Mouse (Mus musculus) limb, embryonic 14.5 days (tissue): ENCODE data around the gene Syce3. TPM values are rescaled to one million over a fixed set of nuclear protein-coding genes. Genes with fewer than 3 reads are reported as not detected.

ENCODE experiments used
- ATAC-seq: fragments of 200-750 bp; cut with Nextera tagmentation; 2 replicates; pipeline ENCODE4 v1.8.0; 2017; ENCODE audit warnings: low read depth, moderate number of reproducible peaks, moderate TSS enrichment; ENCODE audit not compliant: low FRiP score
- DNase-seq: peaks from one replicate; pipeline ENCODE4 v3.0.0-alpha.2; 2015; ENCODE audit warnings: low spot score
- H3K27ac ChIP-seq: fragments of 300-500 bp; sonication (generic); replicated peaks from 2 replicates; pipeline ENCODE4 v1.5.1; 2014; ENCODE audit warnings: low read depth, mild to moderate bottlenecking, low read length, moderate library complexity, mixed read lengths
- H3K27me3 ChIP-seq: fragments of 300-500 bp; sonication (generic); 2 replicates; pipeline ENCODE4 v1.6.1; 2014; ENCODE audit warnings: low read length, mixed read lengths; ENCODE audit not compliant: control insufficient read depth, insufficient read depth
- H3K36me3 ChIP-seq: fragments of 300-500 bp; sonication (generic); 2 replicates; pipeline ENCODE4 v1.6.1; 2014; ENCODE audit warnings: mild to moderate bottlenecking, low read length, moderate library complexity, mixed read lengths; ENCODE audit not compliant: control insufficient read depth, insufficient read depth
- H3K4me1 ChIP-seq: fragments of 300-500 bp; sonication (generic); 2 replicates; pipeline ENCODE4 v1.6.1; 2014; ENCODE audit warnings: antibody characterized with exemption, low read length, mixed read lengths; ENCODE audit not compliant: control insufficient read depth, insufficient read depth
- H3K4me2 ChIP-seq: fragments of 300-500 bp; sonication (generic); replicated peaks from 2 replicates; pipeline ENCODE4 v1.6.1; 2014; ENCODE audit warnings: low read depth, mild to moderate bottlenecking, low read length, moderate library complexity; ENCODE audit not compliant: severe bottlenecking
- H3K4me3 ChIP-seq: fragments of 300-500 bp; sonication (generic); replicated peaks from 2 replicates; pipeline ENCODE4 v1.5.1; 2014; ENCODE audit warnings: low read length
- H3K9ac ChIP-seq: fragments of 300-500 bp; sonication (generic); 2 replicates; pipeline ENCODE4 v1.6.1; 2014; ENCODE audit warnings: mild to moderate bottlenecking, low read depth, low read length, moderate library complexity; ENCODE audit not compliant: severe bottlenecking
- H3K9me3 ChIP-seq: fragments of 300-500 bp; sonication (generic); 2 replicates; pipeline ENCODE4 v1.6.1; 2016; ENCODE audit warnings: low read length; ENCODE audit not compliant: control insufficient read depth
- POLR2A ChIP-seq: fragments of 200-500 bp; IDR thresholded peaks from 2 replicates; pipeline ENCODE4 v1.8.0; 2012; ENCODE audit warnings: inconsistent platforms, mild to moderate bottlenecking, moderate library complexity, borderline replicate concordance; ENCODE audit not compliant: insufficient read depth, insufficient read length; ENCODE audit errors: extremely low read depth
- WGBS: fragments of 180-500 bp; shearing (Covaris S2); extraction: QIAGEN DNeasy Blood & Tissue Kit; methylation state at CpG from one replicate; pipeline ENCODE4 v1.1.7; 2014; 5-methylcytosine and 5-hydroxymethylcytosine counted together
- polyA plus RNA-seq, 2 experiments: library from polyadenylated mRNA; depleted of rRNA in 1 of 2; stranded (reverse) in 1 of 2; unstranded in 1 of 2; fragments of >200 nt; fragmentation: Nextera tagmentation in 1 of 2; extraction: Ambion mirVana in 1 of 2; gene quantifications; 2 replicates each; pipeline versions ENCODE4 v1.2.1 to v1.2.3; 2012 to 2014

Syce3 gene
- polyA plus RNA-seq, 2 experiments, result not detected

DNA sequence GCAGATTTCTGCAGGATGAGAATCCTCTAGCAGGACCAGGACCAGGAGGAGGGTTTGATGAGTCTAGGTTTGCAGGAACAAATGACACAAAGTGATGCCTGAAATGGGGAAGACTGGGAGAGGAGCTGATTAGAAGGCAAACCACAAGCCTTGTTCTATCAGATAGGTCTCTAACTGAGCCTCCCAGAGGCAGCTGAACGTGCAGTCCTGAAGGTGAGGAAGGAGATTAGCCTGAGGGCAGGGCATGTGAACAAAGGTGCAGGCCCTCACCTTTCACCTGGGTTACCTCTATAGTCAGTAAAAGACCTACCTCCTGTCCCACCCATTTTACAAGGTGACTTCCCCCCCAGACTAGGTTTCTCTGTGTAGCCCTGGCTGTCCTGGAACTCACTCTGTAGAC is 10.6 kb downstream of the Syce3 start:
- Histone ChIP-seq H3K9me3 (no peaks in the 10 kb centered on the region), H3K4me1 (no peaks in the 10 kb centered on the region), H3K36me3 (no peaks in the 10 kb centered on the region), H3K4me2 (no peak overlapping the region), H3K4me3 (no peak overlapping the region), H3K27me3 (no peaks in the 10 kb centered on the region), H3K9ac (no peak overlapping the region), H3K27ac (no peak overlapping the region)
- TF ChIP-seq POLR2A, result no peak
- ATAC-seq (no peak), DNase-seq (no peak)
- 30% methylated on average over 1 of the region's 1 CpGs for WGBS

- Histone ChIP-seq H3K9me3 (no peaks in the 10 kb centered on the region), H3K4me3 (no peak overlapping the region), H3K4me1 (no peaks in the 10 kb centered on the region), H3K36me3 (no peaks in the 10 kb centered on the region), H3K27ac (no peak overlapping the region), H3K9ac (no peak overlapping the region), H3K4me2 (no peak overlapping the region), H3K27me3 (no peaks in the 10 kb centered on the region)
- no peak for DNase-seq
- no peak for ATAC-seq
- 74% methylated on average over 2 of the region's 2 CpGs for WGBS
- no peak for TF ChIP-seq POLR2A
These were observed 12.2 kb downstream of the Syce3 start for GRCm38 (mm10) chr15:89398146-89398545.

DNA sequence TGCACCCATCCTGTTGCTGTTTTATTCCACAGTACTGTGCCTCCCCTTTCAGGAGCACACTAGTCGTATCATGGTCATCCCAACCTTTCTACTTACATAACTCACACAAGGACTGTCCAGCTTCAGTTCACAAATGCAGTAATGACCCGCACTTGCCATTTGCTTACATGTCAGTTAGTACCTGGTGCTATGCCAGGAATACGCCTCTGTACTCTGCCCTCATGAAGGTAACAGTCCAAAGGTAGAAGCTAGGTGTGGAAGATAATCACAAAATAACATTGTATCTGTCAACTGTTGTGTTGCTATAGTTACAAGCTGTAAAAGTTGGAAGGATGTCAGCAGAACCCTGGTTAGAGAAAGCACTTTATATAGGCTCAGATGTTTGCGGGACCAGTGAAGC is 13.4 kb downstream of the Syce3 start:
- no peaks in the 10 kb centered on the region for H3K36me3 ChIP-seq
- WGBS, result 84% methylated on average over 4 of the region's 4 CpGs

DNA sequence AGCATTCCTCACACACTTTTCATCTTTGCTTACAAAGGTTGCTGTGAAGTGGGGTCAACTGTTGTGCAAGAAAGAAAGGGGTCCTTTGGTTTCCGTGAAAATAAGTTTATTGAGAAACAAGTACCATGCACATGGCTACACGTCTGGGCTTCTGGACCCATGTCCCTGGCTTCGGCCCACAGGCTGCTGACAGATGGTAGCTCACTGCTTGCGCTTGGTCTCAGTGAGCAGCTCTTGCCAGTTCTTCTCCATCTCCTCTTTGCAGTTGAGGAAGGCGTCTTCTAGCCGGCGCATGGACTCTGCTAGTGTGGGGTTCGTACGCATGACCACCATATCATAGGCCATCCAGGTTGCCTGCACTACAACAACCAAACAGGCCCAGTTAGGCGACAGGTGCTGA is 20.2 kb downstream of the Syce3 start:
- ATAC-seq, result no peak
- no peak overlapping the region for H3K4me3 ChIP-seq
- H3K9me3 ChIP-seq, result no peaks in the 10 kb centered on the region
- no peak for TF ChIP-seq POLR2A
- no peak for DNase-seq
- no peak overlapping the region for H3K9ac ChIP-seq
- no peak overlapping the region for H3K27ac ChIP-seq
- H3K27me3 ChIP-seq, result no peaks in the 10 kb centered on the region
- no peak overlapping the region for H3K4me2 ChIP-seq
- H3K4me1 ChIP-seq, result no peaks in the 10 kb centered on the region; the same call in 1 of the 2 replicates
- 91% methylated on average over 10 of the region's 10 CpGs for WGBS
- no peaks in the 10 kb centered on the region for H3K36me3 ChIP-seq

More for the DNA sequence above, 13.4 kb downstream of the Syce3 start:
- no peak overlapping the region for H3K4me2 ChIP-seq
- no peaks in the 10 kb centered on the region; the same call in 1 of the 2 replicates for H3K4me1 ChIP-seq
- DNase-seq (no peak), ATAC-seq (no peak)
- no peak overlapping the region for H3K27ac ChIP-seq
- no peak overlapping the region for H3K9ac ChIP-seq
- H3K27me3 ChIP-seq, result no peaks in the 10 kb centered on the region
- H3K4me3 ChIP-seq, result no peak overlapping the region
- H3K9me3 ChIP-seq, result no peaks in the 10 kb centered on the region
- no peak for TF ChIP-seq POLR2A

- ATAC-seq, result no peak
- H3K9me3 ChIP-seq, result no peaks in the 10 kb centered on the region
- no peaks in the 10 kb centered on the region for H3K27me3 ChIP-seq
- TF ChIP-seq POLR2A, result no peak
- H3K4me2 ChIP-seq, result no peak overlapping the region
- WGBS, result 41% methylated on average over 12 of the region's 12 CpGs
- H3K4me1 ChIP-seq, result no peaks in the 10 kb centered on the region
- no peaks in the 10 kb centered on the region for H3K36me3 ChIP-seq
- H3K27ac ChIP-seq, result no peak overlapping the region
- no peak for DNase-seq
- H3K9ac ChIP-seq, result no peak overlapping the region
- no peak overlapping the region for H3K4me3 ChIP-seq
These were observed 23.2 kb downstream of the Syce3 start for GRCm38 (mm10) chr15:89387127-89387526.

DNA sequence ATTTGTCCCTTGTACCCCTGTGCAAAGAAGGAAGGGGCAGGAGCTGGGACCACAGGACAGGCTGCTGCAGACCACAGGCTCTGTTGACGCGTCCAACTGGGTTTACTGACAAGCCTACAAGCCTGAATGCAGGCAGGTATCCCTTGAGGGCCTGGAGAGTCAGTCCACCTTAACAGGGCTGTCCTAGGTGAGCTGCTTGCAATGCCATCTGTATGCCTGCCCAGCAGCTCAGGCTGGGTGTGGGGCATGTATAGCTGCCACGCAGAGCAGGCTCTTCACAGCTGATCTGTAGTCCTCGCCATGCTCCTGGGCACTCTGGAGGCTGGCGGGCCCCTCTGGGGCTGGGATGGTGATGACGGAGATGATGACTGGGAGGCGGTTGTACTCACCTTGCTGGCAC is 25.7 kb downstream of the Syce3 start, which contains the start of gene Klhdc7b:
TSS of gene Klhdc7b (plus strand) at position 301 of the 400 bp plus-strand sequence.
- no peak within 1 kb of the TSS for H3K27ac ChIP-seq
- no peaks in the 10 kb centered on the region for H3K36me3 ChIP-seq
- H3K27me3 ChIP-seq, result peaks cover 12% of the 10 kb centered on the region
- DNase-seq (no peak), ATAC-seq (no peak)
- H3K9me3 ChIP-seq, result no peaks in the 10 kb centered on the region
- no peak within 1 kb of the TSS for H3K9ac ChIP-seq
- TF ChIP-seq POLR2A, result no peak
- H3K4me1 ChIP-seq, result no peaks in the 10 kb centered on the region
- H3K4me2 ChIP-seq, result no peak within 1 kb of the TSS
- H3K4me3 ChIP-seq, result no peak within 1 kb of the TSS
- 89% methylated on average over 7 of the region's 7 CpGs for WGBS
